Mouse (Mus musculus): Measurements from ENCODE around the gene Fstl1. TPM values are rescaled to one million over a fixed set of nuclear protein-coding genes. Genes with fewer than 3 reads are reported as not detected.

Fstl1 gene
- total RNA-seq, 1 experiment: 87.6 TPM

DNA sequence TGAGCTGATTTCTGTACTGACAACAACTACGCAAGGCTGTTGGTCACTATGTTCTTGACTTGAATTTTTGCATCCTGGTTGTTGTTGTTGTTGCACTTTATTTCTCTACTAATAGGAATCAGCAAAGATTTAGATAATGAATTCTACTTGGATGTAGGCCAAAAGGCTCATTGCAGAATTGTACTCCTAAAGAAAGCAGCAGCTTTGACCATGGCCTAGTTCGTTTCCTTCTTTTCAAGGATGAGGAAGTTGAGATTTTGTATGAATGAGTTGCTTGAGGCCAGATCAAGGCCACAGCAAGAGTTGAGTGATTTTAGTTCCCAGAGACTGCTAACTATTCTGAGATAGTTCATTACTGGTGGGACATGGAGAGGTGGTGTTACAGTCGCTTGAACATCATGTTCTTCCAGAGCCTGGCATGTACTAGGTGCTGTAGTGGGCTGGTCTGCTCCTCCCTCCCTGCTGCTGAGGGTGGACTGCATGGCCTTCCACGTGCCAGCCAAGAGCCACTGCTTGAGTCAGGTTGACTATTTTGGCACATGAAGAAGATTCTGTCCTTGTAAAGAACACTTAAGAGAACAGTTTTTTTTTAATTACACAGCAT lies 94.5 kb downstream of the Fstl1 start:
- TF ChIP-seq ZC3H11A (IDR thresholded peaks at IDR 0.05; ENCODE audit: borderline replicate concordance, low read depth, low read length) (no peak), HCFC1 (IDR thresholded peaks at IDR 0.05; ENCODE audit: borderline replicate concordance, insufficient read depth, low read length) (no peak), ZNF384 (IDR thresholded peaks at IDR 0.05; ENCODE audit: low read depth, low read length) (no peak), MAFK (IDR thresholded peaks at IDR 0.05; ENCODE audit: insufficient read depth, low read depth, low read length) (no peak), CHD2 (IDR thresholded peaks at IDR 0.05; ENCODE audit: low read depth, low read length) (no peak)
- DNase-seq (ENCODE audit: low read depth, low spot score): no peak
- Histone ChIP-seq H3K36me3 (ENCODE audit: control insufficient read depth, insufficient read depth, low read length, poor library complexity, severe bottlenecking) (peaks cover 2% of the 10 kb centered on the region; the same call in 1 of the 2 replicates), H3K27ac (ENCODE audit: insufficient read depth, low read depth, low read length, poor library complexity, severe bottlenecking) (no peak overlapping the region), H3K4me1 (ENCODE audit: control insufficient read depth in 2 of 2, insufficient read depth in 2 of 2, low read length in 2 of 2, poor library complexity in 1 of 2) (peaks cover 3 to 5% of the 10 kb centered on the region in 2 experiments; a peak in 3 of 4 replicates), H3K4me3 (ENCODE audit: insufficient read depth in 1 of 2, low read depth in 1 of 2, low read length in 2 of 2, poor library complexity in 1 of 2, severe bottlenecking in 1 of 2) (no peak overlapping the region), H3K9me3 (ENCODE audit: control insufficient read depth, insufficient read depth, low read depth, low read length) (no peaks in the 10 kb centered on the region), H3K9ac (ENCODE audit: insufficient read depth, low read depth, low read length, poor library complexity, severe bottlenecking) (no peak overlapping the region)
- in situ Hi-C loops (cut with MboI; ENCODE audit: low sequenced_read_pairs in 2 of 2, unreplicated experiment in 2 of 2): no loop called here

DNA sequence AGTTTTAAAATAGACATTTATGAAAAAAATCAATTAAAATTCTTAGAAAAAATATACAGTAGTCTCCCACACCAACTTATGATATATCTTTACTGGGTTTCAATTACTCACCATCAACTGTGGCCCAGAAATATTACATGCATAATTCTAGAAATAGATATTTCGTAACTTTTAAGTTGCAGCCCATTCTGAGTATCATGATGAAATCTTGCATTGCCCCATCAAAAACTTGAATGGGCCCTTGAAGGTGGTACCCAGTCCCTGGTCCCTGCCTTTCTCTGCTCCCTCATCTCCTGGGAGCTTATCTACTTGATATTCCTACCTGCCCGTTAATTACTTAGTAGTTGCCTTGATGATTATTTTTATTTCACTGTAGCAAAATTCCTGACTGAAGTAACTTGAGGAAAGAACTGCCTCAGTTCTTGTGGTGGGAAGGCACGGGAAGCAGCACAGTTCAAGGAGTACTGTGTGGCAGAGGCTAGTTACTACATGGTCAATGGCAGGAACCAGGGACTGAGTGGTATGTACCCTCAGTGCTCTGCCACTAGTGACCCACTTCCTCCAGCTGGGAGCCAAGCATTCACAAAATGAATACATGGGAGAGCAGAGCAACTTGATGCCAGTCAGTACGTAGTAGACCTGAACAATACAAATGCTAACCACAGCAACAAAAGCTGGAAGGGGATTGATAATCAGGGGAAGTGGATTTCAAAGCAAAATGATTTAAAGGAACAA lies 98.0 kb downstream of the Fstl1 start:
- Histone ChIP-seq H3K36me3 (ENCODE audit: control insufficient read depth, insufficient read depth, low read length, poor library complexity, severe bottlenecking) (peaks cover 6% of the 10 kb centered on the region), H3K4me3 (ENCODE audit: insufficient read depth in 1 of 2, low read depth in 1 of 2, low read length in 2 of 2, poor library complexity in 1 of 2, severe bottlenecking in 1 of 2) (no peak overlapping the region), H3K4me1 (ENCODE audit: control insufficient read depth in 2 of 2, insufficient read depth in 2 of 2, low read length in 2 of 2, poor library complexity in 1 of 2) (peaks cover under 1 to 3% of the 10 kb centered on the region in 2 experiments; a peak in 1 of 4 replicates), H3K27ac (ENCODE audit: insufficient read depth, low read depth, low read length, poor library complexity, severe bottlenecking) (no peak overlapping the region), H3K9ac (ENCODE audit: insufficient read depth, low read depth, low read length, poor library complexity, severe bottlenecking) (no peak overlapping the region), H3K9me3 (ENCODE audit: control insufficient read depth, insufficient read depth, low read depth, low read length) (no peaks in the 10 kb centered on the region)
- in situ Hi-C loops (cut with MboI; ENCODE audit: low sequenced_read_pairs in 2 of 2, unreplicated experiment in 2 of 2): no loop called here
- TF ChIP-seq CHD2 (IDR thresholded peaks at IDR 0.05; ENCODE audit: low read depth, low read length) (no peak), HCFC1 (IDR thresholded peaks at IDR 0.05; ENCODE audit: borderline replicate concordance, insufficient read depth, low read length) (no peak), ZNF384 (IDR thresholded peaks at IDR 0.05; ENCODE audit: low read depth, low read length) (no peak), MAFK (IDR thresholded peaks at IDR 0.05; ENCODE audit: insufficient read depth, low read depth, low read length) (no peak), ZC3H11A (IDR thresholded peaks at IDR 0.05; ENCODE audit: borderline replicate concordance, low read depth, low read length) (no peak)
- no peak for DNase-seq (ENCODE audit: low read depth, low spot score)

DNA sequence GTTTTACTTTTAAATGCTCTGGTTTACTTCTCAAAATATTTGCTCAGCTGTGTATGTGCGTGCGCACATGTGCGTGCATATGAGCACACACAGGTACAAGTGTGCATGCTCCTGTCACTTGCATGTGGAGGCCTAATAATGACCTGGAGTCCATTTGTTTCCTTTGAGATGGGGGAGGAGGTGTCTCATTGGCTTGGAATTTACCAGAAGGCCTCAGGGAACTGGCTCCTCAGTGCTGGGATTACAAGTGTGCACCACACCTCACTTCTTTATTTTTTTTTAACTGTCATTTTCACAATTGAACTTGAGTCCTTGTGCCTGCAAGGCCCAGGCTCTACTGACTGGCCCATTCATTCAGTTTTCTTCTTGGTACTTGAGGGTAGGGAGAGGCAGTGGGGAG lies 100.7 kb downstream of the Fstl1 start:
- TF ChIP-seq ZNF384 (IDR thresholded peaks at IDR 0.05; ENCODE audit: low read depth, low read length) (no peak), HCFC1 (IDR thresholded peaks at IDR 0.05; ENCODE audit: borderline replicate concordance, insufficient read depth, low read length) (no peak), ZC3H11A (IDR thresholded peaks at IDR 0.05; ENCODE audit: borderline replicate concordance, low read depth, low read length) (no peak), CHD2 (IDR thresholded peaks at IDR 0.05; ENCODE audit: low read depth, low read length) (no peak), MAFK (IDR thresholded peaks at IDR 0.05; ENCODE audit: insufficient read depth, low read depth, low read length) (no peak)
- H3K9me3 ChIP-seq (ENCODE audit: control insufficient read depth, insufficient read depth, low read depth, low read length): no peaks in the 10 kb centered on the region
- no peaks in the 10 kb centered on the region for H3K4me1 ChIP-seq (ENCODE audit: control insufficient read depth in 2 of 2, insufficient read depth in 2 of 2, low read length in 2 of 2, poor library complexity in 1 of 2)
- H3K4me3 ChIP-seq (ENCODE audit: insufficient read depth in 1 of 2, low read depth in 1 of 2, low read length in 2 of 2, poor library complexity in 1 of 2, severe bottlenecking in 1 of 2): no peak overlapping the region
- in situ Hi-C loops (cut with MboI; ENCODE audit: low sequenced_read_pairs in 2 of 2, unreplicated experiment in 2 of 2): no loop called here
- no peak overlapping the region for H3K27ac ChIP-seq (ENCODE audit: insufficient read depth, low read depth, low read length, poor library complexity, severe bottlenecking)
- peaks cover 9% of the 10 kb centered on the region for H3K36me3 ChIP-seq (ENCODE audit: control insufficient read depth, insufficient read depth, low read length, poor library complexity, severe bottlenecking)
- DNase-seq (ENCODE audit: low read depth, low spot score): no peak
- no peak overlapping the region for H3K9ac ChIP-seq (ENCODE audit: insufficient read depth, low read depth, low read length, poor library complexity, severe bottlenecking)

DNA sequence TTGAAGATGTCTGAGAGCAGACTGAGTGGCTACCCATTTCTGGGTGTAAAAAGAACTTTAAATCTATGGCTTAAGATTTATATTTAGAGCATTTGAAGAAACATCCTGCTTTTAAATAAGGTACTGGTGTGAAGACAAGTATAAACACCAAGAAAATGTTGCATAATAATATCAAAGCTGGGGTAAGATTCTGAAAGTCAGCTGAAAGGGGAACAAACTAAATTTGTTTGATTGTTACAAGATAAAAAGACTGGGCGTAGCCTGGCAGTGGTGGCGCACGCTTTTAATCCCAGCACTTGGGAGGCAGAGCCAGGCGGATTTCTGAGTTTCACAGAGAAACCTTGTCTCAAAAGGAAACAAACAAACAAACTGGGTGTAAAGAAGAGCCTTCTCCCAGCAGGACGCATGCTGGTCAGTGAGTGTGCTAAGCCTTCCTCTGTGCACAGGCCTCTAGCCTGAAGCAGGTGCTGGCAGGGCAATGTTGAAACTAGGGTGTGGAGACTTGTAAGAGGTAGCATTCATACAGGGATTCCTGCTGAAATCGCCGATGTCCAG lies 102.4 kb downstream of the Fstl1 start:
- in situ Hi-C loops (cut with MboI; ENCODE audit: low sequenced_read_pairs in 2 of 2, unreplicated experiment in 2 of 2): no loop called here

More for the DNA sequence above, 102.4 kb downstream of the Fstl1 start:
- TF ChIP-seq ZC3H11A (IDR thresholded peaks at IDR 0.05; ENCODE audit: borderline replicate concordance, low read depth, low read length) (no peak), ZNF384 (IDR thresholded peaks at IDR 0.05; ENCODE audit: low read depth, low read length) (no peak), CHD2 (IDR thresholded peaks at IDR 0.05; ENCODE audit: low read depth, low read length) (no peak), MAFK (IDR thresholded peaks at IDR 0.05; ENCODE audit: insufficient read depth, low read depth, low read length) (no peak), HCFC1 (IDR thresholded peaks at IDR 0.05; ENCODE audit: borderline replicate concordance, insufficient read depth, low read length) (no peak)
- H3K4me1 ChIP-seq (ENCODE audit: control insufficient read depth in 2 of 2, insufficient read depth in 2 of 2, low read length in 2 of 2, poor library complexity in 1 of 2): no peaks in the 10 kb centered on the region
- no peak overlapping the region for H3K9ac ChIP-seq (ENCODE audit: insufficient read depth, low read depth, low read length, poor library complexity, severe bottlenecking)
- DNase-seq (ENCODE audit: low read depth, low spot score): no peak
- peaks cover 21% of the 10 kb centered on the region for H3K36me3 ChIP-seq (ENCODE audit: control insufficient read depth, insufficient read depth, low read length, poor library complexity, severe bottlenecking)
- H3K4me3 ChIP-seq (ENCODE audit: insufficient read depth in 1 of 2, low read depth in 1 of 2, low read length in 2 of 2, poor library complexity in 1 of 2, severe bottlenecking in 1 of 2): no peak overlapping the region
- H3K27ac ChIP-seq (ENCODE audit: insufficient read depth, low read depth, low read length, poor library complexity, severe bottlenecking): no peak overlapping the region
- no peaks in the 10 kb centered on the region for H3K9me3 ChIP-seq (ENCODE audit: control insufficient read depth, insufficient read depth, low read depth, low read length)
